Mouse (Mus musculus) testis, adult 2 months (tissue): ENCODE measurements around the gene Mlxipl.

Source experiments
- CTCF ChIP-seq: fragments of 200-500 bp; IDR thresholded peaks from 2 replicates; pipeline ENCODE4 v1.5.1; 2012; ENCODE audit warnings: low read depth, mild to moderate bottlenecking, inconsistent platforms, low read length, moderate library complexity; ENCODE audit not compliant: control insufficient read depth, insufficient read depth, insufficient replicate concordance
- POLR2A ChIP-seq: fragments of 200-500 bp; IDR thresholded peaks from 2 replicates; pipeline ENCODE4 v1.6.1; 2012; ENCODE audit warnings: low read depth, mild to moderate bottlenecking, inconsistent platforms, low read length, moderate library complexity; ENCODE audit not compliant: control insufficient read depth

- TF ChIP-seq CTCF (no peak), POLR2A (no peak)
Measured at GRCm38 (mm10) chr5:135113782-135114181, 24.1 kb downstream of the Mlxipl start.
